In genomic region chr16:30691964-30692363, GRCm38 (mm10) we compare ENCODE assay signal across 14 mouse cellular contexts.
DNase-seq lines count a peak whose midpoint lies in the region; ATAC-seq and TF ChIP-seq lines count a peak whose summit lies in the region.
"Had no signal": no experiment of that assay in that cellular context is flagged by ENCODE, and none has a peak within 500 bp of the region (broad histone marks: within the 10 kb centered on the region; RNA-seq: fewer than 3 reads in every experiment).

No protein-coding gene starts in this region.

- no peak overlapping the region for H3K4me2 ChIP-seq in kidney, embryonic 16.5 days (replicated peaks; ENCODE audit: low read depth, low read length)
- H3K4me2 ChIP-seq: embryonic facial prominence, embryonic 15.5 days; forebrain, embryonic 13.5 days; hindbrain, embryonic 15.5 days; limb, embryonic 12.5 days; liver, embryonic 15.5 days; neural tube, embryonic 15.5 days had no signal

- H3K4me3 ChIP-seq in kidney, embryonic 16.5 days (ENCODE audit: low read length) = no peak overlapping the region
- peak overlapping the region; percentile 49 for H3K4me3 ChIP-seq in E14TG2a.4 (replicated peaks; ENCODE audit: low read length)
- H3K4me3 ChIP-seq: embryonic facial prominence, embryonic 15.5 days; forebrain, embryonic 13.5 days; hindbrain, embryonic 15.5 days; limb, embryonic 12.5 days; liver, embryonic 15.5 days; neural tube, embryonic 15.5 days had no signal

- no peaks in the 10 kb centered on the region for H3K36me3 ChIP-seq in kidney, embryonic 16.5 days (ENCODE audit: insufficient read depth, low read length)
- H3K36me3 ChIP-seq in E14TG2a.4 (ENCODE audit: insufficient read depth, low read length) = peaks cover 14% of the 10 kb centered on the region
- H3K36me3 ChIP-seq: embryonic facial prominence, embryonic 15.5 days; hindbrain, embryonic 15.5 days; limb, embryonic 12.5 days; liver, embryonic 15.5 days; neural tube, embryonic 15.5 days had no signal

- H3K4me1 ChIP-seq in kidney, embryonic 16.5 days (ENCODE audit: insufficient read depth, low read length) = 0 out of 2 replicates have a peak, but pooled peaks cover 5% of the 10 kb centered on the region
- H3K4me1 ChIP-seq in E14TG2a.4 (replicated peaks; ENCODE audit: low read depth, low read length) = peaks cover 81% of the 10 kb centered on the region
- H3K4me1 ChIP-seq: hindbrain, embryonic 15.5 days; liver, embryonic 15.5 days had no signal

- DNase-seq in kidney, postnatal 14 days = peak; percentile 24
- peak; percentile 38 for DNase-seq in CD4-positive, CD25-positive, alpha-beta regulatory T cell, adult 2 months (ENCODE audit: low read depth, low spot score)
- peak; percentile 27 for DNase-seq in heart, postnatal 36 days
- DNase-seq in adrenal gland, adult 18-20 months (ENCODE audit: low spot score in 2 of 2) = no peak
- DNase-seq: cerebellum, adult 18-20 months had no signal

- no peaks in the 10 kb centered on the region for H3K9me3 ChIP-seq in kidney, embryonic 16.5 days (ENCODE audit: low read length)
- H3K9me3 ChIP-seq in E14TG2a.4 (ENCODE audit: low read length) = peaks cover 11% of the 10 kb centered on the region
- H3K9me3 ChIP-seq: embryonic facial prominence, embryonic 15.5 days; forebrain, embryonic 13.5 days; hindbrain, embryonic 15.5 days; limb, embryonic 12.5 days; liver, embryonic 15.5 days; neural tube, embryonic 15.5 days had no signal

- no peak for ATAC-seq in kidney, embryonic 16.5 days (ENCODE audit: low FRiP score, low TSS enrichment)
- ATAC-seq in monocyte, adult 5-6 weeks (replicated peaks; ENCODE audit: insufficient number of reproducible peaks, low FRiP score, low TSS enrichment, poor library complexity, severe bottlenecking) = no peak
- ATAC-seq: forebrain, embryonic 13.5 days had no signal

- intact Hi-C loops in heart, postnatal 36 days (cut with DNase I) = loop anchor here (2.0 kb wide), 1 partner anchor 91 kb away; no protein-coding TSS in a partner anchor

- 80% methylated on average over 15 of the region's 15 CpGs for WGBS in kidney, embryonic 16.5 days

- TF ChIP-seq CTCF in E14TG2a.4 (conservative IDR thresholded peaks at IDR 0.05; ENCODE audit: low read length) = no peak

- no peak overlapping the region for H3K27ac ChIP-seq in kidney, embryonic 16.5 days (ENCODE audit: low read length)
- H3K27ac ChIP-seq: embryonic facial prominence, embryonic 15.5 days; forebrain, embryonic 13.5 days; hindbrain, embryonic 15.5 days; limb, embryonic 12.5 days; liver, embryonic 15.5 days; neural tube, embryonic 15.5 days had no signal

- H3K27me3 ChIP-seq in kidney, embryonic 16.5 days (ENCODE audit: insufficient read depth, low read length) = no peaks in the 10 kb centered on the region; the same call in 1 of the 2 replicates
- no peaks in the 10 kb centered on the region for H3K27me3 ChIP-seq in E14TG2a.4 (ENCODE audit: insufficient read depth, low read length)
- H3K27me3 ChIP-seq: embryonic facial prominence, embryonic 15.5 days; forebrain, embryonic 13.5 days; hindbrain, embryonic 15.5 days; liver, embryonic 15.5 days; neural tube, embryonic 15.5 days had no signal

- H3K9ac ChIP-seq in kidney, embryonic 16.5 days (replicated peaks; ENCODE audit: low read length) = no peak overlapping the region
- H3K9ac ChIP-seq: embryonic facial prominence, embryonic 15.5 days; forebrain, embryonic 13.5 days; hindbrain, embryonic 15.5 days; limb, embryonic 12.5 days; liver, embryonic 15.5 days; neural tube, embryonic 15.5 days had no signal

Comparison
In these comparisons a context has a peak if more than half of its experiments do, and no peak if none do; other contexts are left out.
1. DNase-seq: peak in kidney, postnatal 14 days (single experiment), CD4-positive, CD25-positive, alpha-beta regulatory T cell, adult 2 months (single experiment) and heart, postnatal 36 days (2 of 2); none in adrenal gland, adult 18-20 months (0 of 2).